Mouse (Mus musculus): ENCODE measurements around the gene Ogfod1. TPM values are rescaled to one million over a fixed set of nuclear protein-coding genes. Genes with fewer than 3 reads are reported as not detected.

The Ogfod1 gene
- polyA plus RNA-seq, 1 experiment from 2014 or later = 14.0 TPM

DNA sequence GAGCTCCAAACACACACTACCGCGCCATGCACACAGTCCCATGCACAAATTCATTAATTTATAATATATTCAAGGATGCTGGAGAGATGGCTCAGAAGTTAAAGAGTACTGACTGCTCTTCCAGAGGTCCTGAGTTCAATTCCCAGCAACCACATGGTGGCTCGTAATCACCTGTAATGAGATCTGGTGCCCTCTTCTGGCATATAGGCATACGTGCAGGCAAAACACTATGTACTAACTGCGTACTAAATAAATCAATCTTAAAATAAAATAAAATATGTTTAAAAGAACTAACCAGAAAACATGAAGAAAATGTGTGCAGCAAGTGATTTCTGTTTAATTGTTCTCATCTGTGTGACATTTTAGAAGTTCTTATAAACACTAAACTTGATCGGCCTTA is 57.3 kb downstream of the Ogfod1 start:
- DNase-seq (ENCODE audit: low spot score) = no peak
- Histone ChIP-seq H3K4me1 (peaks cover 12% of the 10 kb centered on the region), H3K27ac (no peak overlapping the region), H3K9me3 (no peaks in the 10 kb centered on the region), H3K36me3 (no peaks in the 10 kb centered on the region), H3K4me3 (no peak overlapping the region), H3K27me3 (ENCODE audit: insufficient read depth, poor library complexity, severe bottlenecking) (no peaks in the 10 kb centered on the region)
- WGBS = 78% methylated on average over 6 of the region's 6 CpGs

DNA sequence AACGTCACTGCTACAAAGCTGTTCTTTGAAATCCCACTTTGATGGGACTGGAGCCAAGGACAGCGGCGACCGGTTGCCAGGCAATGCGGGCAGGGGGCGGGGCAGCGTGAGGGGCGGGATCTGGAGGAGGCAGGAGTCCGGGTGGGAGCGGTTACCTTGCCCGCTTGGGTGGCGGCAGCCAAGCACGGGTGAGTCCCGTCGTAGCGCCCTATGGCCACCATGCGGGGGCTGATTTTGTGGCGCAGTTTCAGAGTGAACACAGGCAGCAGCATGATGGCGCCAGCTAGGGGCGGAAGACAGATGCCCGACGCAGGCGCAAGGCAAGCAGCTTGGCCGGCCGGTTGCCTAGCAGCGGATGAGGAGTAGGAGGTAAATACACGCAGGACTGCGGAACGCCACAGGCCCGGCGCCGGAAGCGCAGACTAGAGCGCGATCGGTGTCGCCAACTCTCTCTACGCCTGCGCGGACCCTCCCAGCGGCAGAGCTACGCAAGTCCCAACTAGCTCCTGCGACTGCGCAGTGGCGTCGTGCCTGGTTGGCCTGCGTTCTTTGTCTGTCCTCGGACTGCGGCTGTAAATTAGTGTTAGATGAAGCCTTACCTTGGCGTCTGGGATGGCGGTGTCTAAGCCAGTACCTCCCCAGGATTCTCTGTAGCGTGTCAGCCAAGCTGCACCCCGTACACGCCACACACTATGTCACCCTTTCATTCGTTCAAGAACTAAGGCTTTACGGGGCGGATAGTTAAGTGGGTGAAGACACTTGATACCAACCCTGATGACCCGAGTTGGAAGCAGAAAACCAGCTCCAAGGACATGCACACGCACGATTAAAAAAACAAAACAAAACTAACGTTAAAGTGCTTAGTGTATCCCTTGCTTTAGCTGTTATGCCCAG is 61.3 kb downstream of the Ogfod1 start, which contains the start of gene Bbs2:
TSS of gene Bbs2 (minus strand) at position 848 of the 894 bp plus-strand sequence.
- peaks cover 12% of the 10 kb centered on the region for H3K4me1 ChIP-seq
- 1% methylated on average over 61 of the region's 61 CpGs for WGBS
- H3K36me3 ChIP-seq = no peaks in the 10 kb centered on the region
- no peaks in the 10 kb centered on the region for H3K9me3 ChIP-seq
- peak within 1 kb of the TSS; percentile 78 for H3K4me3 ChIP-seq
- H3K27ac ChIP-seq = peak within 1 kb of the TSS; percentile 96
- H3K27me3 ChIP-seq (ENCODE audit: insufficient read depth, poor library complexity, severe bottlenecking) = peaks cover 12% of the 10 kb centered on the region; the same call in 1 of the 2 replicates
- DNase-seq (ENCODE audit: low spot score) = peak; percentile 99

DNA sequence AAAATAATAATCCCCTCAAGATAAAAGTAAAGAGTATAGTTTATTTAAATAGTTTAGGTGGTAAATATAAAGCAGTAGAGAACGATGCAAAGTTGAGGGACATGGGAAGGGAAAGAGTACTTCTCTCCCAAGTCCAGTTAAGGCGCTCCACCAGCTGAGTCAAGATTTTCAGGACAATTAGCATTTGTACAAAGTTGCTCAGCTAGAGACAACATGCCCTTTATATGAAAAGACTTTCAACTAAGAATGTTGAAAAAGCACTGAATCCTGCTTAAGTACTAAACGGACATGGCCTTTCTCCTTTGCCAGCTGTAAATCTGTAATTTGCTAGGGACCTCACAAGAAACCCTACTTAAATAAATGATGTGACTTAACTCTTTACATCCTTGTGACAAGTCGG is 62.0 kb downstream of the Ogfod1 start:
- no peak for DNase-seq (ENCODE audit: low spot score)
- Histone ChIP-seq H3K9me3 (no peaks in the 10 kb centered on the region), H3K4me3 (peak overlapping the region; percentile 78)

DNA sequence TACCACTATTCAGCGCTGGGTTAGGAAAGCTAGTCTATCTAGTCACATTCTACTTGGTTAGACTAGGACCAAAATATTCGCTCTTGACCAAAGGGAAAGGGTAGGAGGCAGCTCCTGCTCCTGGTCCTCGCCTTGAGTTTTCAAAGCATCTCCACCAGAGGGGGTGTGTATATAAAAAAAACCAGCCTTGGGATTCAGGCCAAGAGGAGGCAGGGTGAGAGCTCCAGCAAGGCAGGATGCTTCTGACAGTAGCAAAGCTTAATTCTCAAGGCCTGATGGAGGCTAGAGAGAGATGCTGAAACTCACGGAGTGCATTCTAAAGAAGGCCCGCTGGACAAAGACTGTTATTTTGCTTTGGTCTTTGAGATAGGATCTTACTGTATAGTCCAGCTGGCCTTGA is 67.1 kb downstream of the Ogfod1 start:
- H3K4me1 ChIP-seq = no peaks in the 10 kb centered on the region
- no peak for DNase-seq (ENCODE audit: low spot score)
- no peaks in the 10 kb centered on the region for H3K36me3 ChIP-seq
- 51% methylated on average over 5 of the region's 5 CpGs for WGBS
- H3K9me3 ChIP-seq = no peaks in the 10 kb centered on the region
- peaks cover 12% of the 10 kb centered on the region; the same call in 1 of the 2 replicates for H3K27me3 ChIP-seq (ENCODE audit: insufficient read depth, poor library complexity, severe bottlenecking)
- no peak overlapping the region for H3K4me3 ChIP-seq
- no peak overlapping the region for H3K27ac ChIP-seq

More for the DNA sequence above, 62.0 kb downstream of the Ogfod1 start:
- WGBS = 58% methylated on average over 4 of the region's 4 CpGs
- Histone ChIP-seq H3K27ac (peak overlapping the region; percentile 96), H3K36me3 (no peaks in the 10 kb centered on the region), H3K4me1 (peaks cover 12% of the 10 kb centered on the region), H3K27me3 (ENCODE audit: insufficient read depth, poor library complexity, severe bottlenecking) (peaks cover 12% of the 10 kb centered on the region; the same call in 1 of the 2 replicates)

DNA sequence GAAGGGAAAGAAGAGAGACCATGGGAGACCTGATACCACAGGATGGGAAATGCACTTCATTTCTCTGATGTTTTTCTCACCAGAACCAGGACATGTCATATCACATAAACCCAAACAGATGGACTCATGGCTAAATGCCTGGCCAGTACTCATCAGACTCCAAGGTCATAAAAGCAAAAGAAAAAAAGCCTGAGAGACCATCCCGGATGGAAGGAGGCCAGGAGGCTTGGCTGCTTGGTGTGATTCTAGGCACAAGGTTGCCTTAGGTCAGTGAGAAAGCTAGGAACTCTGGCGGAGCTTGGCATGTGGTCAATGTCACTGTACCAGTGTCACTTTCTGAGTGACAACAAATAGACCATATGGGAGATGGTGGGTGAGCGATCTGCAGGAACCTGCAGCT is 70.9 kb downstream of the Ogfod1 start:
- Histone ChIP-seq H3K4me1 (peaks cover 7% of the 10 kb centered on the region; the same call in 1 of the 2 replicates), H3K9me3 (no peaks in the 10 kb centered on the region), H3K4me3 (no peak overlapping the region), H3K27me3 (ENCODE audit: insufficient read depth, poor library complexity, severe bottlenecking) (no peaks in the 10 kb centered on the region), H3K36me3 (no peaks in the 10 kb centered on the region), H3K27ac (no peak overlapping the region)
- DNase-seq (ENCODE audit: low spot score) = no peak
- WGBS = 61% methylated on average over 3 of the region's 3 CpGs

DNA sequence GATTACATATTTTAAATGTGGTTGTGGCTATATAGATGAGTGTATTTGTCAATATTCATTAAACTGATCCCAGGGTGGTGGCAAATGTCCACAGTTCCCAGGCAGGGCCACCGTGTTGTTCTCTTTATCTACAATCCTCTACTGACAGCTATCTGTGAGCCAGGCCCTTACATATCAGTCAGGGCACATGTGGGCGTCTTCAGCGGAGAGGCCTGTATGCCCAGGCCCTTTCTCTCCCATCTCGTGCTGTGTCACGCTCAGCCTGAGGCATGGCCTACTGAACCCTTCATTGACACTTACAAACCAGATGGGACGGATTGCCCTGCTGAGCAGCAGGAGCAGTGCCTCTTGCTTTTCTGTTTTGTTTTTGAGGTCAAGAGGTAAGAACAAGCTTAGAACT is 72.4 kb downstream of the Ogfod1 start:
- Histone ChIP-seq H3K27ac (no peak overlapping the region), H3K4me1 (peaks cover 16% of the 10 kb centered on the region), H3K27me3 (ENCODE audit: insufficient read depth, poor library complexity, severe bottlenecking) (no peaks in the 10 kb centered on the region), H3K36me3 (no peaks in the 10 kb centered on the region), H3K9me3 (no peaks in the 10 kb centered on the region), H3K4me3 (no peak overlapping the region)
- no peak for DNase-seq (ENCODE audit: low spot score)
- 70% methylated on average over 6 of the region's 6 CpGs for WGBS

DNA sequence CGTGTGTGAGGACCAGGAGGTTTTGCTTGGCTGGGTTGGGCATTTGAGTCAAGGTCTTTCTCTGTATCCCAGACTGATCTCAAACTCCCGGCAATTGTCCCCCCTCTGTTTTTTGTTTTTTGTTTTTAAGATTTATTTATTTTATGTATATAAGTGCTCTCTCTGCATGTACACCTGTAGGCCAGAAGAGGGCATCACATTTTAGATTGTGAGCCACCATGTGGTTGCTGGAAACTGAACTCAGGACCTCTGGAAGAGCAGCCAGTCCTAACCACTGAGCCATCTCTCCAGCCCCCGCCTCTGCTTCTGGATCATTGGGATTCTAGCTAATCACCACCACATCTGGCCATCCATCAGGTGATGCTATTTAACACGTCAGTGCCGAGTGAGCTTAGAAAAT is 72.8 kb downstream of the Ogfod1 start:
- peaks cover 16% of the 10 kb centered on the region for H3K4me1 ChIP-seq
- no peak overlapping the region for H3K4me3 ChIP-seq
- H3K36me3 ChIP-seq = no peaks in the 10 kb centered on the region
- 85% methylated on average over 5 of the region's 5 CpGs for WGBS
- no peak overlapping the region for H3K27ac ChIP-seq
- H3K9me3 ChIP-seq = no peaks in the 10 kb centered on the region
- H3K27me3 ChIP-seq (ENCODE audit: insufficient read depth, poor library complexity, severe bottlenecking) = no peaks in the 10 kb centered on the region
- no peak for DNase-seq (ENCODE audit: low spot score)

DNA sequence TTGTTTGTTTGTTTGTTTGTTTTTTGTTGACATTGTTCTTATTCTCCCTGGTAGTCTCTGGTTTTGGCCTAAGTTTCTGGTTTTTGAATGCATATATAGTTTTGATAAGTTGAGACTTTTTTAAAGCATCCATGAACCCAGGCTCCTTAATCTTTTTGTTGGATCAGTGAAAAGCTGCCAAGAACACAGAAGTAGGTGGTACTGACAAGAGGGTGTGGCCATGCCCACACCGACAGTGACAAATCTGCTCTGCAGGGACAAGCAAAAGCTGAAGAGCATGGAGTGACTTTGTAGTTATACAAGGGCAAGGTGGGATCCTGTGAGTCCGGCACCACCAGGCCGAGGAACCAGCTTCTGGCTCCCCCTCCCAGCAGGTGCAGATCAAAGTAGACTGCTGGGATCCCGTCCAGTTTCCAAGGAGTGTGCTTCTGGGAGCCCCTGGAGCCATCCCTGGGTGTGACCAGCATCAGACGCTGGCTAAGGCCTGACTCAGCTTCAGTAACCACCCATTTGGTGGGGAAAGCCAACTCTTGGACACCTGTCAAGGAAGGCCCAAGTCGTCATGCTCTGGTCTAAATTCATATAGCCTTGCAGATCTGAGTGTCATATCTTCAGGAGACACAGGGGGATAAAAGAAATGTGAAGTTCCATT is 73.7 kb downstream of the Ogfod1 start:
- WGBS = 66% methylated on average over 6 of the region's 6 CpGs
- H3K4me1 ChIP-seq = peaks cover 16% of the 10 kb centered on the region
- H3K27ac ChIP-seq = no peak overlapping the region

DNA sequence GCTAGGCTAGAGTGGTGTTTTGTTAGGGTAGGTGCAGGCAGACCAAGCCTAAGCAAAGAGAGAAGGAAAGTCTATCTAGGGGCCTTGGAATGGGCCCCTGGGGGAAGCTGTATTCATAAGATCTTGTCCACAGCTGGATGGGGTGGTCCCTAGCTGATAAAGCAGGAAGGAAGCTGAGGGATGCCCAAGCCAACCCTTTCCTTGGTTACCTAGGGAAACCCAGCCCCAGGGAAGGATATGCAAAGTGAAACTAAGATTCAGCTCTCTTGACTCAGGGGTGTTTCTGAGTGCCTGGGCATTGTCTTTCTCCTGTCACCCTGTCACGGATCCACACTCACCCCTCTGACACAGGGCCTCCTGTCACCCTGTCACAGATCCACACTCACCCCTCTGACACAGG is 76.4 kb downstream of the Ogfod1 start:
- no peaks in the 10 kb centered on the region for H3K36me3 ChIP-seq
- no peak overlapping the region for H3K27ac ChIP-seq
- H3K4me3 ChIP-seq = no peak overlapping the region
- H3K4me1 ChIP-seq = peaks cover 16% of the 10 kb centered on the region
- no peaks in the 10 kb centered on the region for H3K9me3 ChIP-seq
- H3K27me3 ChIP-seq (ENCODE audit: insufficient read depth, poor library complexity, severe bottlenecking) = no peaks in the 10 kb centered on the region
- no peak for DNase-seq (ENCODE audit: low spot score)
- WGBS = 24% methylated on average over 1 of the region's 1 CpGs

More for the DNA sequence above, 73.7 kb downstream of the Ogfod1 start:
- no peaks in the 10 kb centered on the region for H3K9me3 ChIP-seq
- DNase-seq (ENCODE audit: low spot score) = no peak
- H3K36me3 ChIP-seq = no peaks in the 10 kb centered on the region
- H3K27me3 ChIP-seq (ENCODE audit: insufficient read depth, poor library complexity, severe bottlenecking) = no peaks in the 10 kb centered on the region
- no peak overlapping the region for H3K4me3 ChIP-seq

DNA sequence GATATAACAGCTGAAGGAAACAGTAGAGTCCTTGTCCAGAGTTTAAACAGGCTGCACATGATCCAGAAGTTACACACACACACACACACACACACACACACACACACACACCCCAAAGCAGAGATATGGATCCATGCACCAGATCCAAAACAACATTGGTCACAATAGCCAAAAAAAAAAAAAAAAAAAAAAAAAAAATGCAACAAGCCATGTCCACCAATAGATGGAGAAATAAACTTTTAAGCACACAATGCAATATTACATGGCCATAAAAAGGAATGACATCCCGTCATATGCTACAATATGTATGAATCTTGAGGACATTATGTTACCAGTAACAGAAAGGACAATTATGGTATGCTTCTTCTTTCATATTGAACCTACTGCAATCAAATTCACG is 77.0 kb downstream of the Ogfod1 start:
- Histone ChIP-seq H3K36me3 (no peaks in the 10 kb centered on the region), H3K27me3 (ENCODE audit: insufficient read depth, poor library complexity, severe bottlenecking) (no peaks in the 10 kb centered on the region), H3K4me1 (peaks cover 19% of the 10 kb centered on the region), H3K9me3 (no peaks in the 10 kb centered on the region), H3K4me3 (no peak overlapping the region), H3K27ac (no peak overlapping the region)
- DNase-seq (ENCODE audit: low spot score) = no peak
- WGBS = 75% methylated on average over 2 of the region's 2 CpGs

Other genes with a start within 250 kb of the Ogfod1 start
- gene Gnao1, start 227.2 kb upstream of the Ogfod1 start, polyA plus RNA-seq (2016; fragmentation: Nextera tagmentation; extraction: Ambion mirVana) = 9.3 and 11.3 TPM in 2 replicates
- 52.1 and 57.9 TPM in 2 replicates for gene Amfr, start 24.4 kb upstream of the Ogfod1 start, polyA plus RNA-seq (2016; fragmentation: Nextera tagmentation; extraction: Ambion mirVana)
- 96.4 and 110 TPM in 2 replicates for gene Nudt21, start 167 bp upstream of the Ogfod1 start, polyA plus RNA-seq (2016; fragmentation: Nextera tagmentation; extraction: Ambion mirVana)
- gene Bbs2, start 61.7 kb downstream of the Ogfod1 start, polyA plus RNA-seq (2016; fragmentation: Nextera tagmentation; extraction: Ambion mirVana) = 6.7 and 7.8 TPM in 2 replicates
- not detected in 2 replicates for gene Mt4, start 100.0 kb downstream of the Ogfod1 start, polyA plus RNA-seq (2016; fragmentation: Nextera tagmentation; extraction: Ambion mirVana)
- 10.6 and 15.7 TPM in 2 replicates for gene Mt3, start 115.4 kb downstream of the Ogfod1 start, polyA plus RNA-seq (2016; fragmentation: Nextera tagmentation; extraction: Ambion mirVana)
- gene Mt2, start 135.5 kb downstream of the Ogfod1 start, polyA plus RNA-seq (2016; fragmentation: Nextera tagmentation; extraction: Ambion mirVana) = 86.3 and 113 TPM in 2 replicates
- 361 and 393 TPM in 2 replicates for gene Mt1, start 141.9 kb downstream of the Ogfod1 start, polyA plus RNA-seq (2016; fragmentation: Nextera tagmentation; extraction: Ambion mirVana)
- gene Nup93, start 177.4 kb downstream of the Ogfod1 start, polyA plus RNA-seq (2016; fragmentation: Nextera tagmentation; extraction: Ambion mirVana) = 98.2 and 118 TPM in 2 replicates